In genomic region chr11:77606835-77607537, GRCm38 (mm10) we compare ENCODE assay signal across 8 mouse cellular contexts. TPM values are rescaled to one million over a fixed set of nuclear protein-coding genes. Genes with fewer than 3 reads are reported as not detected.
A peak's percentile ranks its signal among the peaks of the same experiment; 100 is the strongest.
DNase-seq lines count a peak whose midpoint lies in the region; ATAC-seq and TF ChIP-seq lines count a peak whose summit lies in the region.

No protein-coding gene starts in this region.

- peak overlapping the region; percentile 97 for H3K9ac ChIP-seq in ES-E14 (ENCODE audit: insufficient read depth, low read depth, low read length, poor library complexity, severe bottlenecking)
- peak overlapping the region; percentile 100 for H3K9ac ChIP-seq in heart, postnatal 0 days (replicated peaks; ENCODE audit: low read depth, low read length)
- H3K9ac ChIP-seq in lung, embryonic 16.5 days (ENCODE audit: low read length) = peak overlapping the region; percentile 99

- H3K27ac ChIP-seq in ES-E14 (ENCODE audit: insufficient read depth, low read depth, low read length, poor library complexity, severe bottlenecking) = peak overlapping the region; percentile 91
- peak overlapping the region; percentile 99 for H3K27ac ChIP-seq in forebrain, embryonic 10.5 days
- peak overlapping the region; percentile 99 for H3K27ac ChIP-seq in heart, postnatal 0 days (ENCODE audit: low read depth)
- H3K27ac ChIP-seq in lung, embryonic 16.5 days (ENCODE audit: low read length) = peak overlapping the region; percentile 97
- H3K27ac ChIP-seq in olfactory bulb, adult 2 months (ENCODE audit: insufficient read depth, low read depth, low read length) = peak overlapping the region; percentile 68

- WGBS in forebrain, embryonic 10.5 days = under 1% methylated on average over 45 of the region's 48 CpGs
- under 1% methylated on average over 25 of the region's 48 CpGs for WGBS in heart, postnatal 0 days
- WGBS in lung, embryonic 16.5 days = 0% methylated on average over 37 of the region's 48 CpGs
- WGBS in olfactory bulb, adult 2 months = under 1% methylated on average over 33 of the region's 48 CpGs

- 0 out of 2 replicates have a peak, but pooled peaks cover 2% of the 10 kb centered on the region for H3K36me3 ChIP-seq in ES-E14 (ENCODE audit: control insufficient read depth, insufficient read depth, low read length, poor library complexity, severe bottlenecking)
- peaks cover 29% of the 10 kb centered on the region for H3K36me3 ChIP-seq in forebrain, embryonic 10.5 days (replicated peaks)
- no peaks in the 10 kb centered on the region for H3K36me3 ChIP-seq in heart, postnatal 0 days (replicated peaks; ENCODE audit: control insufficient read depth, insufficient read depth, low read length)
- no peaks in the 10 kb centered on the region for H3K36me3 ChIP-seq in lung, embryonic 16.5 days (ENCODE audit: control insufficient read depth, insufficient read depth, low read length)

- peak overlapping the region; percentile 85 to 91 for H3K4me3 ChIP-seq in ES-E14 (ENCODE audit: insufficient read depth in 1 of 2, low read depth in 1 of 2, low read length in 2 of 2, poor library complexity in 1 of 2, severe bottlenecking in 1 of 2)
- H3K4me3 ChIP-seq in forebrain, embryonic 10.5 days = peak overlapping the region; percentile 99
- peak overlapping the region; percentile 100 for H3K4me3 ChIP-seq in heart, postnatal 0 days (ENCODE audit: low read depth, low read length)
- peak overlapping the region; percentile 100 for H3K4me3 ChIP-seq in lung, embryonic 16.5 days (ENCODE audit: low read length)
- H3K4me3 ChIP-seq in olfactory bulb, adult 2 months (ENCODE audit: insufficient read depth, low read depth, low read length) = peak overlapping the region; percentile 86

- TF ChIP-seq POLR2A in olfactory bulb, adult 2 months (IDR thresholded peaks at IDR 0.05; ENCODE audit: insufficient read depth, low read depth, low read length) = no peak

- no peaks in the 10 kb centered on the region for H3K27me3 ChIP-seq in forebrain, embryonic 10.5 days (ENCODE audit: poor library complexity, severe bottlenecking)
- H3K27me3 ChIP-seq in heart, postnatal 0 days (ENCODE audit: control insufficient read depth, insufficient read depth, low read length) = no peaks in the 10 kb centered on the region
- no peaks in the 10 kb centered on the region for H3K27me3 ChIP-seq in lung, embryonic 16.5 days (ENCODE audit: control insufficient read depth, insufficient read depth, low read depth, low read length)

- peak; percentile 63 for ATAC-seq in heart, postnatal 0 days (ENCODE audit: insufficient read depth, low read depth)
- ATAC-seq in lung, embryonic 16.5 days (ENCODE audit: low read depth) = peak; percentile 61

- no peak for DNase-seq in ES-E14 (ENCODE audit: low read depth, low spot score)
- peak; percentile 41 for DNase-seq in c-Kit-positive CD71-negative TER-119-negative erythroid progenitor cells, embryonic 14.5 days (ENCODE audit: low read depth)
- peak; percentile 61 for DNase-seq in forebrain, embryonic 10.5 days (ENCODE audit: extremely low spot score, low spot score)
- DNase-seq in heart, postnatal 0 days (ENCODE audit: low spot score) = peak; percentile 54
- DNase-seq in kidney, postnatal 36 days = peak; percentile 58 to 59
- peak; percentile 48 to 52 for DNase-seq in thymus, postnatal 10 days (ENCODE audit: low spot score in 2 of 2)

- TF ChIP-seq EP300 in heart, postnatal 0 days (IDR thresholded peaks at IDR 0.05; ENCODE audit: low read depth) = no peak

- H3K9me3 ChIP-seq in ES-E14 (ENCODE audit: control insufficient read depth, insufficient read depth, low read depth, low read length) = no peaks in the 10 kb centered on the region
- H3K9me3 ChIP-seq in forebrain, embryonic 10.5 days = no peaks in the 10 kb centered on the region
- H3K9me3 ChIP-seq in heart, postnatal 0 days (replicated peaks; ENCODE audit: control insufficient read depth, low read length) = no peaks in the 10 kb centered on the region
- H3K9me3 ChIP-seq in lung, embryonic 16.5 days (ENCODE audit: control insufficient read depth, low read length) = no peaks in the 10 kb centered on the region

- no peak for TF ChIP-seq CTCF in heart, postnatal 0 days (IDR thresholded peaks at IDR 0.05; ENCODE audit: low read depth)
- no peak for TF ChIP-seq CTCF in olfactory bulb, adult 2 months (IDR thresholded peaks at IDR 0.05; ENCODE audit: insufficient read depth, low read depth, low read length)

- in situ Hi-C loops in ES-E14 (cut with MboI; ENCODE audit: low sequenced_read_pairs in 2 of 2, unreplicated experiment in 2 of 2) = no loop called here

- H3K4me2 ChIP-seq in heart, postnatal 0 days (ENCODE audit: low read depth, low read length) = peak overlapping the region; percentile 88
- peak overlapping the region; percentile 94 for H3K4me2 ChIP-seq in lung, embryonic 16.5 days (ENCODE audit: low read depth, low read length)

- peaks cover 2 to 3% of the 10 kb centered on the region in 2 experiments; a peak in 2 of 4 replicates for H3K4me1 ChIP-seq in ES-E14 (ENCODE audit: control insufficient read depth in 2 of 2, insufficient read depth in 2 of 2, low read length in 2 of 2, poor library complexity in 1 of 2)
- H3K4me1 ChIP-seq in forebrain, embryonic 10.5 days = peaks cover 29% of the 10 kb centered on the region
- peaks cover 14% of the 10 kb centered on the region; the same call in 1 of the 2 replicates for H3K4me1 ChIP-seq in heart, postnatal 0 days (ENCODE audit: control insufficient read depth, insufficient read depth)
- peaks cover 13% of the 10 kb centered on the region for H3K4me1 ChIP-seq in lung, embryonic 16.5 days (replicated peaks; ENCODE audit: control insufficient read depth, insufficient read depth, low read length)
- H3K4me1 ChIP-seq in olfactory bulb, adult 2 months (ENCODE audit: control insufficient read depth, insufficient read depth, low read length) = peaks cover 2% of the 10 kb centered on the region; the same call in 1 of the 2 replicates

TF ChIP-seq in ES-E14, 5 proteins besides CTCF, POLR2A, EP300 and RAD21:
- TF ChIP-seq ZC3H11A (IDR thresholded peaks at IDR 0.05; ENCODE audit: borderline replicate concordance, low read depth, low read length) (no peak), MAFK (IDR thresholded peaks at IDR 0.05; ENCODE audit: insufficient read depth, low read depth, low read length) (no peak), CHD2 (IDR thresholded peaks at IDR 0.05; ENCODE audit: low read depth, low read length) (no peak; the same call in 1 of the 2 replicates), HCFC1 (IDR thresholded peaks at IDR 0.05; ENCODE audit: borderline replicate concordance, insufficient read depth, low read length) (no peak), ZNF384 (IDR thresholded peaks at IDR 0.05; ENCODE audit: low read depth, low read length) (no peak)

RNA-seq across cellular contexts. Expression of gene Taok1, which starts 0.6 kb away (rescaled TPM):
- 48.4 and 60.8 TPM in 2 replicates for total RNA-seq in ES-E14 (2012; rRNA removed)
- 14.8 and 15.1 TPM in 2 replicates for polyA plus RNA-seq in forebrain, embryonic 10.5 days (2016; fragmentation: Nextera tagmentation; extraction: Ambion mirVana)
- 29.5 and 35.9 TPM in 2 replicates for total RNA-seq in heart, postnatal 0 days (2014; rRNA removed; ENCODE audit: low replicate concordance)
- 13.7 and 14.2 TPM in 2 replicates for polyA plus RNA-seq in heart, postnatal 0 days (2015; fragmentation: Nextera tagmentation; extraction: Ambion mirVana)
- polyA plus RNA-seq in lung, embryonic 16.5 days (2015; fragmentation: Nextera tagmentation; extraction: Ambion mirVana) = 14.8 and 14.9 TPM in 2 replicates
- 34.1 and 50.5 TPM in 2 replicates for polyA plus RNA-seq in olfactory bulb, adult 2 months (2012; ENCODE audit: insufficient read depth, insufficient read length, low replicate concordance, missing spikeins)
